Mouse (Mus musculus) megakaryocyte progenitor cell, adult 5-6 weeks (primary cell): ENCODE data around the gene Slc8a1. TPM values are rescaled to one million over a fixed set of nuclear protein-coding genes. Genes with fewer than 3 reads are reported as not detected.

ENCODE experiments used
- ATAC-seq: replicated peaks from 2 replicates; pipeline ENCODE4 v1.8.0; 2016; ENCODE audit warnings: mild to moderate bottlenecking, moderate TSS enrichment, inconsistent platforms; ENCODE audit not compliant: poor library complexity
- total RNA-seq, 2 experiments: library from RNA; stranded (forward) in 1 of 2; stranded (reverse) in 1 of 2; fragments of 157-497, 149-512 nt in 1 of 2; fragments of 200-1000 nt in 1 of 2; gene quantifications; 2 replicates each; pipeline versions ENCODE4 v1.2.3 to v1.2.4; 2015 to 2017

Slc8a1 gene
- total RNA-seq, 2 experiments from 2014 or later = 4.8 to 5.8 TPM

DNA sequence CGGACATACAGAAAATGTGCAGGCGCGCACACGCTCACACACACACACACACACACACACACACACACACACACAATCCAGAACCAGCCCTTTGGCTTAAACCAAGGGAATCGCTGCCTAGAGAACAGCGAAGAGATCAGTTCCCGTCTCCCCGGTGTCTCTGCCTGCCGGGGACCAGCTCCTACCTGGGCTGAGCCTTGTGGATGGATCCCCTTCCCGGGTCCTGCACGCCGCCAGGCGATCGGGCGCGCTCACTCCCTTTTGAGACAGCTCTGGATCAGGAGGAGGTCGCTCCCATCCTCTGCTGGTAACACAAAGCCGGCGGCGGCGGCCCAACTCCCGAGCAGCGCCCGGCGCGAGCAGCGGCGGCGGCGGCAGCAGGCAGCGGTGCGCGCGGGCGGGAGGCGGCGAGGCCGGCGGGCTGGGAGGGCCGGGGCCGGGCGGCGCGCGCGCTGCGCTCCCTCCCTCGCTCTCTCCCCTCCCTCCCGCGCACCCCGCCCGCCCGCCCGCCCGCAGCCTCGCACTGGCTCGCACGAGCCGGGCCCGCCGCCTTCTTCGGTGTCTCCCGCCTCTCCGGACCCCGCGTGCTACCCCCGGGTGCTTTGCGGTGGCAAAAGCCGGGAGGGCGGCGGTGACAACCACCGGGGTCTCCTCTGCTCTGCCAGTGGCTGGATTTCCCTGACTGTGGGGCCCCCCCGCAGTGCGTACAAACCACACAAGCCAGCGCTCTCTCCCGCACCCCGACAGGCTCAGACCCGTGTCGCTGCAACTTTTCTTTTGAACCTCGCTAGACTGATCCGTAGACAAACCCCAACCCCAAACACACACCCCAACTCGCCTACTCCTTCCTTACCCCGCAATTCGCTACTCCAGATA, 68.1 kb downstream of the Slc8a1 start:
- ATAC-seq = peak; percentile 43

GRCm38 (mm10) chr17:81669062-81669815, 68.9 kb downstream of the Slc8a1 start:
- ATAC-seq = peak; percentile 63

DNA sequence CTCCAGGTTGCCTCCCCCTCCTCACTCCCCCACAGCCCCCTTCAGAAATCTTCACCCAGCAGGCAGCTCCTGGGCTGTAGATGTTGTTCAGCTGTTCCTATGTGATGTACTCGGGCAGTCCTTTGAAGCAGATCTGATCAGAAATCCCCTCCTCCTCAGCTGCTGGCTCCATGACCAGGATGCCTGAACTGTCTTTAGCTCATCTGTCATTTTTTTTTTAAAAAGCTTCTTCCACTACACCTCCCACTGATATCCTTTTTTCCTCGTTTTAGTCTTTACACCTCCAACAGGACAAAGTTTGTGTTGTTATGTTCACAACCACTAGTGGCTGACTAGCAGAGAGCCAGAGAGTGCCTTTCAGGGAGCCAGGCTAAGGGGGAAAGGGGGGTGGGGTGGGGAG, 69.7 kb downstream of the Slc8a1 start:
- no peak for ATAC-seq

DNA sequence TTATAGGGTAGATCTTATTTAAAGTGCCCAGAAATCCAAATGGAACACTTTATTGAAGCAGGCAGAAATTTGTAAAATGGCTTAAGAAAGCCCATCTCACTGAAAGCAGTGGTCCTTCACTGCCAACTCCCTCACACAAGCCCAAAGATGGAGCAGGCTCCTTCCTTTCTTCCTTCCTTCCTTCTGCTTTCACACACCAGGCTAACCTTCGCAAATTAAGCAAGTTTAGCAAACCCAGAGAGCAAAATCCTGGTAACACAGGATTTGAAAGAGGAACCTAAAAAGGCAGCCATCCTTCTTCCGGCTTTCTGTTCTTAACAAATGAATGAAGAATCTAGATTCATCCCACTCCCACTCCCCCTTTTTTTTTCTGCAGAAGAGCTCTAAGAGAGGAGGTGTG, 70.2 kb downstream of the Slc8a1 start:
- ATAC-seq = peak; percentile 38

DNA sequence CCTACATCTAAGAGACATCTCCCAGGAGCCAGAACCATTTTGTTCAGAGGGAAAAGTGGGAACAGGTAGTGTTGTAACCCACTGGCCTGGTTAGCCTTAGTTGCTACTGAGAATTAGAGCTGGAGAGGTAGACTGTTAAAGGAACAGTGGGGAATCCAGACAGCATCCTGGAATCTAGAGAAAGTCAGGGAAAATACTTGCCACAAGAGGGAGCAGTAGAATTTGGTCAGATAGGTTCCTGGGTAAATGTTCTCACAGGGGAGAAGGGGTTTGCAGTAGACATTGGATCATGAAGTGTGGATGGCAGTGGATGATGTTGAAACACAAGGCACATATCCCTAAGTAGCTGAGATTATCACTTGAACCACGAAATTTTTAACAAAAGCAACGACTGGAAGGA, 71.6 kb downstream of the Slc8a1 start:
- no peak for ATAC-seq

- ATAC-seq = peak; percentile 41
Observed at GRCm38 (mm10) chr17:81664916-81665315, 73.3 kb downstream of the Slc8a1 start.

DNA sequence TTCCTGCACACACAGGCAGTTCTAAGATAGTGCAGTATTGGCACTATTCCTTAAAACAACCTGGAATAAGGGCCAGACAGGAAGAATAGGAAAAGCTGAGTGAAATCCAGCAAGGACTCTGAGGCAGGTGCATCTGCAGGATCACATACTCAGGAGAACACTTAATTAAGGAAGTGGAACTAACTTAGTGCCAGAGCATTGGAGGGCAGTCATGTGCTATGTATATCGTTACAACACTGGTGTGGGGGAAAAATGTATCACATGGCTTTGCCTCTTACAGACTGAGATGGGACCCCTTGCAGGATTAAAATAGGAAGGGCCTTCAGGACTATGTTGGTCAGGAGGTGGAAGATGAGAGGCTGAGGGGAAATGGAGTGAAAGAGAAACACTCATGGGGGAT, 80.3 kb downstream of the Slc8a1 start:
- peak; percentile 92 for ATAC-seq

DNA sequence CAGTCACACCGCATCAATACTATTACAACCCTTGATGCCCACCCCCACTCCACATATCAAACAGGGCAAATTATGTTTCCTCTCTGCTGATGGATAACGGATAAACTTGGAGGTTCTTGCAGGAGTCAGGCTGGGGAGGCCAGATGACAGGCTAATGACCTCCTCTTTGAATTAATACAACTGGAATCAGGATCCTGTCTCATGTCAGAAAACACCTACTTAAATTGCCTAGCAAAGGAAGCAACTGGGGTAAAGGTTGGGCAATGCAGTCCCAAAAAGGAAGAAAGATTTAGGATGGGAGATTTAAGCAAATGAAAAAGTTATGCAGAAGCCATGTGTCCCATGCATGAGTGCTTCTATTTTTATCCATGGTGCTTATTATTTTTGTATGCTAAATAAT, 83.6 kb downstream of the Slc8a1 start:
- ATAC-seq = no peak

GRCm38 (mm10) chr17:81652958-81653357, 85.2 kb downstream of the Slc8a1 start:
- peak; percentile 66 for ATAC-seq

DNA sequence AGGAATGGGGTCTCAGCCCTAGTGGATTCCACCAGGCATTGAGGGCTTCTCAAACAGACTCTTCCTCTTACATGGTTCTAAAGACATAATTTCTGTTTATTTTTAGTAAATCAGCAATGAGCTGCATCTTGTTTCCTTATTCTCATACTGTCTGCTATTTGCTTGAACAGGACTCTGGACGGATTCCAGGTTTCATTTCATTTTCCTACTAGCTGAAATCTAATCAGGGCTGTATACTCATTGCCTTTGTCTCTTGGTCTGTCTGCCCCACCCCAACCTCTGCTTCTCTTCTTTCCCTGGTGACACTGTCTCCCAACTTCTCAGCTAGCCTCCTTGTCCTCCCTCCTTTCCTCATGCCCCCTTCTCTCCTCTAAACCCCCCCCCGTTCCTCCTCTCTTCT, 101.4 kb downstream of the Slc8a1 start:
- ATAC-seq = peak; percentile 78

DNA sequence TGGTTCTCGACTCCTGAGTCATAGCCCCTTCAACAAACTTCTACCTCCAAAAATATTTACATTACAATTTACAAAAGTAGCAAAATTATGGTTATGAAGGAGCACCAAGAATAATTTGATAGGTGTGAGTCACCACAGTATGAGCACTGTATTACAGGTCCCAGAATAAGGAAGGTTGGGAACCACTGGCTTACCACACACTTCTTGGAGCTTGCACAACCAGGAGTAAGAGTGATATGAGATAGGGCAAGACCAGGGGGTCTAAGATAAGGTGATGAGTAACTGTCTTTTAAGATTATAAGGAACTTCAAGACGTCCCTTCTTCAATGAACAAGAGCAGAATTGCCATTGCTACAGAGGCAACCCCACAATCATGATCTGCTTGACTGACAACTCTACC, 107.7 kb downstream of the Slc8a1 start:
- peak; percentile 76 for ATAC-seq

DNA sequence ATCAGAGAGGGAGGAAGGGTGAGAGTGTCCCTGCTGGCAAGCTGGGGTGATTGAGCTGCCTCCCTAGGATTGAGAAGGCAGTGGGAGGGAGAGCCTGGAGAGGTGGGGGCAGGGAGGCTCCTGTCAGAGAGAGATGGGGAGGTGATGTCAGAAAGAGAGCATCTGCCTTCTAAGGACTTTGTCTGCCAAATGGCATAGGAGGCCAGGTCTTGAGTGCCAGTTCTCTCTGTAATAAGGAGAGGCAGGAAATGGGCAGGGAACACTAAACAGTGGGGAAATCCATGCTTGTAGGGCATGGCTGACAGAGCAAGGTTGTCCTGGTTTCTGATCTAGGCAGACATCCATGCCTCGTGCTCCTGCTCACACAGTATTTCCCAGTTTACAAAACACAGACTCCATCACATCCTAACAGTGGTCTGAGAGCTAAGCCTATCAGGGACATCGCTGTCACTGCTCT, 117.0 kb downstream of the Slc8a1 start:
- no peak for ATAC-seq

GRCm38 (mm10) chr17:81618461-81618860, 119.7 kb downstream of the Slc8a1 start:
- ATAC-seq = peak; percentile 85

DNA sequence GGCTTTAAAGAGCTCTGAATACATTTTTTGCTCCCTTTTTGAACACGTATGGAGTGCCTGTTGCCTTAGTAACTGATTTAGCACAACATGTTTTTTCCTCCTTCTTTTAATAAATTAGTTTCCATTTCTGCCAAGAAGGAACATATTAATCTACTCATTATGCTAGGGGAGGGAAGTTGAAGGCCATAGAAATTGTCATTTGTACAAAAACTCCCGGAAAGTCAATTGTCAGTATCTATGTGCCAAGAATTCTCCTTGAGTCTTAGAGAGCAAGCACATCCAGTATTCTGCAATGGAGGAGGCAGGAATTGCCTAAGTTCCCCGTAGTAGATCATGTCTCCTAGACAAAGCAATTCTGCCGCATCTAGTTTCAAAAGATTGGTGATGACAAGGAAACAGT, 121.9 kb downstream of the Slc8a1 start:
- no peak for ATAC-seq

- peak; percentile 69 for ATAC-seq
Observed at GRCm38 (mm10) chr17:81615391-81615790, 122.8 kb downstream of the Slc8a1 start.

- no peak for ATAC-seq
Observed at GRCm38 (mm10) chr17:81607515-81607914, 130.7 kb downstream of the Slc8a1 start.

GRCm38 (mm10) chr17:81606084-81606483, 132.1 kb downstream of the Slc8a1 start:
- ATAC-seq = no peak

- ATAC-seq = no peak
Observed at GRCm38 (mm10) chr17:81605219-81605660, 132.9 kb downstream of the Slc8a1 start.

DNA sequence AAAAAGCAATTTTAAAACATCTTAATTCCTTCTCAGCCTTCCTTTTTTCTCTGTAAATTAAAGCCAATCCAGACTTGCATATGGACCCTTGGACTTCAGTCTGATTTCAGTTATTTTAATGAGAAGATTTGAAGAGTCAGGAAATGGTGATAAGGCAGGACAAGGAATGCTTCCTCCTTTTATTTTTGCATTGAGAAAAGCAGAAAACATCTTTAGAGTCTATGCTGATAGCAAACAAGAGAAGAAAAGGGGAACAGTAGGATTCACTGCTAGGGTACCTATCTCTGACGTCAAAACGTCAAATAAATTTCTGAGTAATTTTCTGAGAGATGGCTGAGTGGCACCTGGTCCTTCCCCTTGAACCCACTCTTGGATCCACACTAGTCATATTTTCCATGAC, 139.1 kb downstream of the Slc8a1 start:
- 0 out of 2 replicates have a peak, but pooled peaks have one; percentile 29 for ATAC-seq

DNA sequence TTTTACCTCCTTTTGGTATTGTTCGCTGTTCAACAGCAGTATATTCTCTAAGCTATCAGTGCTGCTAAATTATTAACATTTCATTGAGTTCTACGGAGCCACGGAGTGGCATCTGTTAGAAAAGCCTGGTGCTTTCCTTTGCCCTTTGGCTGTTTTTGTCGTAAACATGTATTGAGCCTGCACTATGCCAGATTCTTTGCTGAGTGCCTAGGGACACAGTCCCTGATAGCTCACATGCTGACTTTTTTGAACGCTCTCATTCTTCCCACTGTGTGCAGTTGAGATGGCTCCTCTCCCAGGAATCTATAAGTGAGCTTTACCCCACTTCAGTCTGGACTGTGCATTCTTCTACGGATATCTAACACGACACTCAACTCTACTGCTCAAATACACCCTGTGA, 148.4 kb downstream of the Slc8a1 start:
- ATAC-seq = no peak

DNA sequence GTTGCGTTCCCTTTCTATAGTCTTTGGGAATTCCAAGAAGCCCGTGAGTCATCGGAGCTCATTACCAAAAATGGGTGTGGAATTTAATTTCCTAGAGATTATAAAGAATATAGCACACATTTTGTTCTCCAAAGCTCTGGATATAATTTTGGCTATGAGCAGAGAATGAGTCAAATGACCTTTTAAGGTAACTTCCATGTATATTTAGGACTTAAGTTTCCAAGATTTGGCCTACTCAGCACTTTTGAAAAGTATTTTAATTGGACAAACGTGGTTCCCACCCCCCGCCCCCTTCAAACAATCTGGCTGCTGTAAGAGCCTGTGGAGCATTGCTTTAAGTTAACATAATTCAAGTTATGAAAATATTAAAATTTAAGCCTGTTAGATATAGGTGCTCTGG, 151.4 kb downstream of the Slc8a1 start:
- ATAC-seq = no peak
